Mouse (Mus musculus) heart, embryonic 10.5 days (tissue): ENCODE results near the gene Pgp. TPM values are rescaled to one million over a fixed set of nuclear protein-coding genes. Genes with fewer than 3 reads are reported as not detected.
A peak's percentile ranks its signal among the peaks of the same experiment; 100 is the strongest.

Experiments
- DNase-seq: peaks from one replicate; pipeline ENCODE4 v3.0.0-alpha.2; 2017; ENCODE audit warnings: low spot score
- H3K27ac ChIP-seq: fragments of 300-500 bp; sonication (generic); 2 replicates; pipeline ENCODE4 v1.5.1; 2016; ENCODE audit warnings: mild to moderate bottlenecking
- H3K27me3 ChIP-seq: fragments of 300-500 bp; sonication (generic); 2 replicates; pipeline ENCODE4 v1.6.1; 2016; ENCODE audit warnings: mild to moderate bottlenecking; ENCODE audit not compliant: poor library complexity, insufficient read depth, severe bottlenecking
- H3K36me3 ChIP-seq: fragments of 300-500 bp; sonication (generic); 2 replicates; pipeline ENCODE4 v1.6.1; 2016; ENCODE audit warnings: mild to moderate bottlenecking, moderate library complexity
- H3K4me1 ChIP-seq: fragments of 300-500 bp; sonication (generic); 2 replicates; pipeline ENCODE4 v1.6.1; 2016; ENCODE audit warnings: mild to moderate bottlenecking
- H3K4me3 ChIP-seq: fragments of 300-500 bp; sonication (generic); 2 replicates; pipeline ENCODE4 v1.5.1; 2016; ENCODE audit warnings: mild to moderate bottlenecking, moderate library complexity
- H3K9me3 ChIP-seq: fragments of 300-500 bp; sonication (generic); 2 replicates; pipeline ENCODE4 v1.6.1; 2016; ENCODE audit warnings: mild to moderate bottlenecking, moderate library complexity
- WGBS: fragments of 180-500 bp; shearing (Covaris S2); methylation state at CpG from one replicate; pipeline ENCODE4 v1.1.7; 2016; 5-methylcytosine and 5-hydroxymethylcytosine counted together
- polyA plus RNA-seq: library from polyadenylated mRNA; unstranded; fragments of >200 nt; fragmentation: Nextera tagmentation; extraction: Ambion mirVana; gene quantifications from 2 replicates; pipeline ENCODE4 v1.2.1, GENCODE M21; 2016

The Pgp gene
- polyA plus RNA-seq, 1 experiment from 2014 or later, result 86.3 TPM

GRCm38 (mm10) chr17:24468636-24469246, 1.5 kb upstream of the Pgp start:
- Histone ChIP-seq H3K4me1 (peaks cover 36% of the 10 kb centered on the region), H3K36me3 (peaks cover 10% of the 10 kb centered on the region; the same call in 1 of the 2 replicates), H3K27me3 (no peaks in the 10 kb centered on the region), H3K9me3 (no peaks in the 10 kb centered on the region), H3K27ac (no peak overlapping the region), H3K4me3 (no peak overlapping the region)
- 99% methylated on average over 5 of the region's 5 CpGs for WGBS
- peak; percentile 62 for DNase-seq

GRCm38 (mm10) chr17:24469336-24469909, 769 bp upstream of the Pgp start:
- DNase-seq, result no peak
- H3K27ac ChIP-seq, result peak overlapping the region; percentile 97
- peaks cover 41% of the 10 kb centered on the region for H3K4me1 ChIP-seq
- peaks cover 17% of the 10 kb centered on the region; the same call in 1 of the 2 replicates for H3K36me3 ChIP-seq
- no peaks in the 10 kb centered on the region for H3K27me3 ChIP-seq
- 14% methylated on average over 7 of the region's 7 CpGs for WGBS
- H3K4me3 ChIP-seq, result peak overlapping the region; percentile 95
- no peaks in the 10 kb centered on the region for H3K9me3 ChIP-seq

- under 1% methylated on average over 68 of the region's 68 CpGs for WGBS
- H3K27ac ChIP-seq, result peak overlapping the region; percentile 97
- peak; percentile 85 for DNase-seq
- H3K9me3 ChIP-seq, result no peaks in the 10 kb centered on the region
- peaks cover 32% of the 10 kb centered on the region for H3K36me3 ChIP-seq
- peak overlapping the region; percentile 95 for H3K4me3 ChIP-seq
- H3K4me1 ChIP-seq, result peaks cover 43% of the 10 kb centered on the region
- H3K27me3 ChIP-seq, result no peaks in the 10 kb centered on the region
Observed at GRCm38 (mm10) chr17:24470701-24471527, 722 bp downstream of the Pgp start.

GRCm38 (mm10) chr17:24472512-24472911, 2.3 kb downstream of the Pgp start:
- Histone ChIP-seq H3K27me3 (no peaks in the 10 kb centered on the region), H3K27ac (no peak overlapping the region), H3K4me3 (peak overlapping the region; percentile 95; the same call in 1 of the 2 replicates), H3K36me3 (peaks cover 48% of the 10 kb centered on the region), H3K4me1 (peaks cover 43% of the 10 kb centered on the region), H3K9me3 (no peaks in the 10 kb centered on the region)
- DNase-seq, result no peak
- WGBS, result 80% methylated on average over 4 of the region's 4 CpGs

GRCm38 (mm10) chr17:24473612-24474275, 3.6 kb downstream of the Pgp start, which contains the start of gene Bricd5:
TSS of gene Bricd5 (plus strand) at chr17:24473884.
- no peak for DNase-seq
- no peaks in the 10 kb centered on the region for H3K27me3 ChIP-seq
- peak within 1 kb of the TSS; percentile 95; the same call in 1 of the 2 replicates for H3K4me3 ChIP-seq
- peaks cover 52% of the 10 kb centered on the region for H3K4me1 ChIP-seq
- H3K9me3 ChIP-seq, result no peaks in the 10 kb centered on the region
- H3K27ac ChIP-seq, result peak within 1 kb of the TSS; percentile 13; the same call in 1 of the 2 replicates
- H3K36me3 ChIP-seq, result peaks cover 52% of the 10 kb centered on the region
- WGBS, result 71% methylated on average over 6 of the region's 6 CpGs

- H3K36me3 ChIP-seq, result peaks cover 52% of the 10 kb centered on the region
- H3K4me1 ChIP-seq, result peaks cover 52% of the 10 kb centered on the region
- no peaks in the 10 kb centered on the region for H3K9me3 ChIP-seq
- no peak overlapping the region for H3K27ac ChIP-seq
- no peak for DNase-seq
- WGBS, result 65% methylated on average over 5 of the region's 5 CpGs
- H3K27me3 ChIP-seq, result no peaks in the 10 kb centered on the region
- no peak overlapping the region for H3K4me3 ChIP-seq
Observed at GRCm38 (mm10) chr17:24474557-24474956, 4.4 kb downstream of the Pgp start.

- Histone ChIP-seq H3K27me3 (no peaks in the 10 kb centered on the region), H3K4me3 (no peak overlapping the region), H3K9me3 (no peaks in the 10 kb centered on the region), H3K27ac (no peak overlapping the region), H3K4me1 (peaks cover 54% of the 10 kb centered on the region), H3K36me3 (peaks cover 52% of the 10 kb centered on the region)
- peak; percentile 60 for DNase-seq
- 90% methylated on average over 6 of the region's 6 CpGs for WGBS
Observed at GRCm38 (mm10) chr17:24475586-24475985, 5.4 kb downstream of the Pgp start.

GRCm38 (mm10) chr17:24476022-24476776, 6.0 kb downstream of the Pgp start:
- DNase-seq, result peak; percentile 64
- Histone ChIP-seq H3K4me3 (no peak overlapping the region), H3K27me3 (no peaks in the 10 kb centered on the region), H3K9me3 (no peaks in the 10 kb centered on the region), H3K4me1 (peaks cover 49% of the 10 kb centered on the region), H3K36me3 (peaks cover 52% of the 10 kb centered on the region), H3K27ac (no peak overlapping the region)
- 87% methylated on average over 10 of the region's 10 CpGs for WGBS

GRCm38 (mm10) chr17:24477053-24477984, 7.1 kb downstream of the Pgp start:
- Histone ChIP-seq H3K27ac (no peak overlapping the region; the same call in 1 of the 2 replicates), H3K9me3 (no peaks in the 10 kb centered on the region), H3K36me3 (peaks cover 52% of the 10 kb centered on the region), H3K4me1 (peaks cover 38% of the 10 kb centered on the region), H3K27me3 (no peaks in the 10 kb centered on the region), H3K4me3 (peak overlapping the region; percentile 82; the same call in 1 of the 2 replicates)
- peak; percentile 75 for DNase-seq
- WGBS, result 89% methylated on average over 20 of the region's 20 CpGs

- H3K36me3 ChIP-seq, result peaks cover 47% of the 10 kb centered on the region
- peak; percentile 75 for DNase-seq
- peaks cover 30% of the 10 kb centered on the region for H3K4me1 ChIP-seq
- H3K27ac ChIP-seq, result peak overlapping the region; percentile 98
- H3K27me3 ChIP-seq, result no peaks in the 10 kb centered on the region
- peak overlapping the region; percentile 82 for H3K4me3 ChIP-seq
- H3K9me3 ChIP-seq, result no peaks in the 10 kb centered on the region
- 52% methylated on average over 11 of the region's 11 CpGs for WGBS
Observed at GRCm38 (mm10) chr17:24477985-24478600, 7.9 kb downstream of the Pgp start.
